Mouse (Mus musculus) CD4-positive, CD25-positive, alpha-beta regulatory T cell, adult 9 weeks (primary cell): ENCODE data around the gene Chtop. TPM values are rescaled to one million over a fixed set of nuclear protein-coding genes. Genes with fewer than 3 reads are reported as not detected.

Experiments
- polyA plus RNA-seq: library from polyadenylated mRNA; unstranded; fragments of 100-300 nt; shearing (Covaris generic); gene quantifications from one replicate; pipeline ENCODE4 v1.2.1, GENCODE M21; 2017

Gene Chtop
- polyA plus RNA-seq: 193 TPM

GRCm38 (mm10) chr3:90508950-90509746 lies at the start of gene Chtop:
Chtop (minus strand) TSS chr3:90509498.

DNA sequence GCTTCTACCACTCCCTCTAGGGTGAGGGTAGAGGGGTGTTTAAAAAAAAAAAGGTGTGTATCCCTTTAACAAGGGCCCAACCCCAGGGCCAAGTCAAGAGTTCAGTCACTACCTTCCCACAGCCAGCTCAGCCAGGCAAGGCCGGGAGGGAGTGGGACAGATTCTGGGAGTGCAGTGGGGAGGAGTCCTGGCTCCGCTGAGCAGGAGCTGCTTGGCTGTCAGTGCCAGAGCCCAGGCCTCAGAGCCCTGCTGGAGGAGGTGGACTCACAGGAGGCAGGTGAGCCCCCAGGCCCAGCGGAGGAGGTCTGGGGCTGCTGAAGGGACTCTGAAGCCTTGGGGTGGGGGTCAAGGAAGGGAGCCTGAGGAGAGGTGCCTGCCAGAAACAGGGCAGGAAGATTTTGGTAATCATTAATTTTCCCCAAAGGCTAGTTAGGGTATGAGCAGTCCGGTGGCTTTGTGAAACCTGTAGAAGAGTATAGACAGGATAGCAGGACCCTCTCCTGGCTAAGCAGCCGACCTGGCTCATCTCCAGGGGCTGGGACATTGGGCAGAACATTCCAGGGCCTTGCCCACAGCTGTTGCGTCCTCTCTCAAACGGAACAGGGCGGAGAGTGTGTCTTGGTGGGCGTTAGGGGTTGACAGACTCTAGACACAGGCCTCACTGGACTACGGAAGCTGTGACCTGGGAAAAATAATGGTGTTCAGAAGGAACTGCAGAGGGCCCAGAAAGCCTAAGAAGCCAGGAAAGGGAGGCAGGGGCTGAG lies 28.0 kb upstream of the Chtop start, which contains the start of gene S100a16:
S100a16 (plus strand) TSS at position 114 of the 764 bp plus-strand sequence.

GRCm38 (mm10) chr3:90526580-90526979 lies 17.3 kb upstream of the Chtop start, which contains the start of gene S100a14:
S100a14 (plus strand) TSS chr3:90526856.

GRCm38 (mm10) chr3:90513796-90514590 lies 4.7 kb upstream of the Chtop start, which contains the start of the genes S100a1 and S100a13:
S100a1 (minus strand) TSS chr3:90514392.
S100a13 (plus strand) TSS chr3:90514435.

GRCm38 (mm10) chr3:90490696-90491256 lies 18.5 kb downstream of the Chtop start, which contains the start of gene Snapin:
Snapin (minus strand) TSS chr3:90491033.

GRCm38 (mm10) chr3:90475831-90476611 lies 33.3 kb downstream of the Chtop start, which contains the start of gene Ilf2:
Ilf2 (plus strand) TSS chr3:90476126.

DNA sequence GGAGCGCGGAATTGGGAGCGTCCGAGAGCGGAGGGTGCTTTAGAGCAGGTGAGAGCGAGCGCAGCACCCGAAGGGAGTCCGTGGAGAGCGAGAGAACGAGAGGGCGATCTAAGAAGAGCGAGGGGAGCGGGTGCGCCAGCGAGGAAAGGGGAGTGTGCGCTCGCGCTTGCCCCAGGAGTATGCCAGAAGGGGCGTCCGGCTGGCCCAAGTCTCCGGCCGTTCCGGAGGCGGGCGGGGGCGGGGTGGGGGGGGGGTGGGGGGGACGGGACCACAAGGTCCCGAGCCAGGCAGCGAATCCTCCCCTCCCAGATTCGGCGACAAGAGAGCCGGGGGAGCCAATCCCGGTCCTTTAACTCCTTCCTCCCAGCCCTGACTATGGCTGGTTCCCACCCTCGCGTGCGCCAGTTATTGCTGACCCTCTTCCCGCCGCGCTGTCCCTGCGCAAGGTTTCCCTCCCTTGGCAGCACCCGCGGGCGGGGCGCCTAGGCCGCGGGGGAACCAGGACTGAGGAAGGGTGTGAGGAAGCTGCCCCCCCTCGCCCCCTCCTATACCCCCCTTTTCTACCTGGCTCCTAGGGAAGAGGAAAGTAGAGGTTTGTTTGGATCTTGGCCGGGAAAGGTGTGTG lies 43.5 kb downstream of the Chtop start, which contains the start of gene Npr1:
Npr1 (minus strand) TSS at position 181 of the 625 bp plus-strand sequence.

Other genes with a start within 250 kb of the Chtop start
- gene Dennd4b, start 244.3 kb downstream of the Chtop start, polyA plus RNA-seq: 44.5 TPM
- 13.5 TPM for gene Gatad2b, start 216.3 kb downstream of the Chtop start, polyA plus RNA-seq
- 0.40 TPM for gene Slc27a3, start 119.6 kb downstream of the Chtop start, polyA plus RNA-seq
- 41.4 TPM for gene Ints3, start 75.9 kb downstream of the Chtop start, polyA plus RNA-seq
- gene Npr1, start 43.6 kb downstream of the Chtop start, polyA plus RNA-seq: not detected
- gene Ilf2, start 33.4 kb downstream of the Chtop start, polyA plus RNA-seq: 117 TPM
- gene Snapin, start 18.5 kb downstream of the Chtop start, polyA plus RNA-seq: 93.2 TPM
- 3.7 TPM for gene S100a1, start 4.9 kb upstream of the Chtop start, polyA plus RNA-seq
- gene S100a13, start 4.9 kb upstream of the Chtop start, polyA plus RNA-seq: 154 TPM
- gene S100a14, start 17.4 kb upstream of the Chtop start, polyA plus RNA-seq: not detected
- not detected for gene S100a16, start 27.8 kb upstream of the Chtop start, polyA plus RNA-seq
- gene S100a3, start 51.1 kb upstream of the Chtop start, polyA plus RNA-seq: 1.9 TPM
- not detected for gene S100a2, start 80.7 kb upstream of the Chtop start, polyA plus RNA-seq
- gene Gm42674, start 92.4 kb upstream of the Chtop start, polyA plus RNA-seq: not detected
- gene S100a4, start 94.3 kb upstream of the Chtop start, polyA plus RNA-seq: 213 TPM
- gene S100a5, start 99.0 kb upstream of the Chtop start, polyA plus RNA-seq: not detected
- 296 TPM for gene S100a6, start 103.4 kb upstream of the Chtop start, polyA plus RNA-seq
- gene S100a7a, start 144.5 kb upstream of the Chtop start, polyA plus RNA-seq: not detected
- gene S100a8, start 159.5 kb upstream of the Chtop start, polyA plus RNA-seq: not detected
- gene S100a9, start 186.2 kb upstream of the Chtop start, polyA plus RNA-seq: not detected
- not detected for gene Pglyrp4, start 217.4 kb upstream of the Chtop start, polyA plus RNA-seq